Mouse (Mus musculus) frontal cortex, adult 2 months (tissue): ENCODE measurements around the gene Vgll4. TPM values are rescaled to one million over a fixed set of nuclear protein-coding genes. Genes with fewer than 3 reads are reported as not detected.

Source experiments
- DNase-seq, 2 experiments: peaks; one replicate each; pipeline ENCODE4 v3.0.0; 2022; ENCODE audit warnings: low spot score in 1 of 2; ENCODE audit errors: extremely low spot score in 1 of 2
- polyA plus RNA-seq: library from polyadenylated mRNA; depleted of rRNA; stranded (reverse); fragments of >200 nt; gene quantifications from 2 replicates; pipeline ENCODE4 v1.2.3, GENCODE M21; 2012

Vgll4 gene
- polyA plus RNA-seq, 1 experiment = 33.5 TPM

DNA sequence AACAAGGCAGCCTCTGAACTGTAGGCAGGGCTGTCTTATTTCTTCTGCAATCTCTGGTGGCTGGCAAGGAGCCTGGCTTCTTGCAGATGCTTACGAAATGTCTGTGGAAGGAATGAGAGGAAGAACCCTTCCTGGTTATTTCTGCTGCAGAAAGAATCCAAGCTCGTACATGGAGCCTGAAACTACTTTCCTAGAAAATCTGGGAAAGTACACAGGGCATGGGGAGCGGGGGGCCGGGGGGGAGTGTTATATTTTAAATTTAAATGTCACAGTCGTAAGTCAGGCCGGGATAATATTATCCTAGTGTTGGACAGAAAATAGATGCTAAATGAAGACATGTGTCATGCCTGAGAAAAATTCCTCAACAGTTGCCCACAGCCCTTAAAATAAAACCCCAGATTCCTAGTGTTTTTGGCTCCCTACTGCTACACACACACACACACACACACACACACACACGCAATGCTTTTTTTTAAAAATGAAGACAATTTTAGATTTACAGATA lies 7.2 kb upstream of the Vgll4 start:
- peak; percentile 74 to 85 for DNase-seq

DNA sequence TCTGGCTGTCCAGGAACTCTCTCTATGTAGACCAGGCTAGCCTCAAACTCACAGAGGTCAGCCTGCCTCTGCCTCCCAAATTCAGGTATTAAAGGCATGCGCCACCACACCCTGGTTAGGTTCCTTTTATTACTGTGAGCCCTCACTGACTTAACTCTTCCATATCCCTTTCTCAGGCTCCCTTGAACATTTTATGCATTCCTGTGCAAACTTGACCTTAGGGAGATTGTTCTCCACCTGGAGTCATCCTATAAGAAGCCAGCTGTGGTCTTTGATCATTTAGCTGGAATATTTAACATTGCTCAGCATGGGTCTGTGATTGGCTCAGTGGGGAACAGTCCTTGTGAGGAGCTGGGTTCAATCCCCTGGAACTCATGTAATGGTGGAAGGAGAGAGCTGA lies 4.5 kb upstream of the Vgll4 start:
- DNase-seq = no peak

DNA sequence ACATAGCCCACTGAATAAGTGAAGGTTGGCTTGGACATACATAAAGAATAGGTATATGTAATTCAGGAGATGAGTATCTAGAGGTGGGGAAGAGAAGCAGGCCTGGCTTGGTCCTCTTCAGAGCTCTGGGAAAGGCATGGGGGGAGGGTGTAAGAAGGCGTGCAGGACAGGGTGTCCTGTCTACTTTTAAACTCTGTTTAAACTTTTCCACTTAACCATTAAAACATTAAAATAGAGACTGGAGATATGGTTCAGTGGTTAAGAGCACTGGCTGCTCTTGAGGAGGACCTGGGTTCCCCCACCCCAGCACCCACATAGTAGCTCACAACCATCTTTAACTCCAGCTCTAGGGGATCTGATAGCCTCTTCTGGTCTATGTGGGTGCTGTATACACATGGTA lies 3.2 kb upstream of the Vgll4 start:
- no peak for DNase-seq

DNA sequence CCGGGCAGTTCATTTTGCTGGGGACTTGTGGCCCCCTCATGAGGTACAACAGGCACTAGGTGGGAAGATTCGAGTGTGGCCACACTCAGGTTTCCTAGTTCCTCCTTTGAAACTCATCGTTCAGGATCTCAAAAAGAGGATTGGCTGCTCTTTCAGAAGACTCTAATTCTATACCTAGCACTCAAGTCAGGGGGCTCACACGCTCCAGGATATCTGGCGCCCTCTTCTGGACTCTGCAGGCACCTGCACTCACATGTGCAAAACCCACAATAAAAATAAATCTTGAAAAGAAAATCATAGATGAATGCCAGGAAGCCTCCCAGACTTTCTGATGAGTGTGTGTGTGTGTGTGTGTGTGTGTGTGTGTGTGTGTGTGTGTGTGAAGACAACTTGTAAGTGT lies 1.1 kb upstream of the Vgll4 start:
- DNase-seq = no peak

DNA sequence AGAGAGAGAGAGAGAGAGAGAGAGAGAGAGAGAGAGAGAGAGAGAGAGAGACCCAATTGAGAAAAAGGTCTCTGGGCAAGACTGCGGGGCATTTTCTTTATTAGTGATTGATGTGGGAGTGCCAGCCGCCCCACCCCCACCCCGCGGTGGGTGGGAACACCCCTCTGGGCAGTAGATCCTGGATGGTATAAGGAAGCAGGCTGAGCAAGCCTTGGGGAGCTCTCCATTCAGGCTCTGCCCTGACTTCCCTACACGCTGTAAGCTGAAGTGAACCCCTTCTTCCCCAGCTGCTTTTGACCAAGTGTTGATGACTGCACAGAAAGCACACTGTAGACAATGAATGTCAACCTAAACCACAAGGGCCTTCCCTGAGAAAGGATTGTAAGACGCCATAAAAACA lies 592 bp upstream of the Vgll4 start:
- DNase-seq = no peak

DNA sequence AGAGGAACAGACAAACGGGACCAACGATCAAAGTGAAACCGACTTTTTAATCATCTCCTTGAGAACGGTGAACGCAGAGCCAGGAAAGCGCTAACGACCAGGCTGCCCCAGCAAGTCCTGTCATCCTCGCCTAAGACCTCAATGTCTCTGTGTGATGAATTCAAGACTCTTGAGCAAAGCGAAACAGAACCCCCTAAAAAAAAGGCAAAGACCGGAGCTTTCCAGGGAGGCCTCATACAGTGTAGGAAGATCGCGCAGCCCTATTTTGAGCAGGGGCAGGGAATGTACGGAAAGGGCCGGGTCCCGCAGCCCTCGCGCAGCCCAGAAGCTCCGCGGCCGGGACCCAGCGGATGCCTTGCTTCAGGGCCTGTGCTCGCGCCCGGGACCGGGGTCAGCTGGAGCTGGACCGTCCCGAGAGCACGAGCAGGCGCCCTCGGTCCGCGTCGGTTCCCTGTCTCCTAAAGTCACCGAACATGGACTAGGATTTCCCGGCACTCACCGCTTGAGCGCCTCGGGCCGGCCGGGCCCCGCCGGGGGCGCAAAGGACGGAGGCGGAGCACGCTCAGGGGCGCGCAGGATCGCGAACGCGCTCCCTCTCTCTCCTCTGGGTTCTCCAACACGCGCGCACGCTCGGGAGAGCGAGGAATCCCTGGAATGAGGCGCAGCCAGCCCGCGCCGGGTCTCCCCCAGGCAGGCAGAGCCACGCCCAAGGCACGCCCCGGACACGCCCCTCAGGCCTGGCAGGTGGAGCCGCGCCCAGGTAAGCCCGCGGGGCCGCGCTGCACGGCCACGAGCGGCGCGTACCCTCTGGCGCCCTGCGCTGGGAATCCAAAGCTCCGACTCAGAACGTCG lies 1.2 kb downstream of the Vgll4 start:
- peak; percentile 79 to 91 for DNase-seq

DNA sequence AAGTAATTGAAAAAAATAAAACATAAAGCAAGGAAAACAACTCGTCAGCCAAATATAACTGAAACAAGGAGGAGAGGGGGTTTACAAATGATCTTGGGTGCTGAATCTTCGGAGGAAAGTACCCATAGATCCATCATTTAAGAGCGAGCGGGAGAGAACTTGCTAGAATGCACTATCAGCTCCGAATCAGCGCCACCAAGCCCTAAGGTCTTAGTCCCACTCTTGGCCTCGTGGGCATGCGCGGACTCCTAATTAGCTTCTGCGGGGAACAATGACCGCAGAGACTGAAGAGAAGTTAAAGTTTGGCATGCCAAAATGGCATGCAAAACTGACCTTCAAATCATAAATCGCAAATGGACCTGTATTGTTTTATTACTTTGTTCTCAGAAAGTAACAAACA lies 2.2 kb downstream of the Vgll4 start:
- DNase-seq = no peak

DNA sequence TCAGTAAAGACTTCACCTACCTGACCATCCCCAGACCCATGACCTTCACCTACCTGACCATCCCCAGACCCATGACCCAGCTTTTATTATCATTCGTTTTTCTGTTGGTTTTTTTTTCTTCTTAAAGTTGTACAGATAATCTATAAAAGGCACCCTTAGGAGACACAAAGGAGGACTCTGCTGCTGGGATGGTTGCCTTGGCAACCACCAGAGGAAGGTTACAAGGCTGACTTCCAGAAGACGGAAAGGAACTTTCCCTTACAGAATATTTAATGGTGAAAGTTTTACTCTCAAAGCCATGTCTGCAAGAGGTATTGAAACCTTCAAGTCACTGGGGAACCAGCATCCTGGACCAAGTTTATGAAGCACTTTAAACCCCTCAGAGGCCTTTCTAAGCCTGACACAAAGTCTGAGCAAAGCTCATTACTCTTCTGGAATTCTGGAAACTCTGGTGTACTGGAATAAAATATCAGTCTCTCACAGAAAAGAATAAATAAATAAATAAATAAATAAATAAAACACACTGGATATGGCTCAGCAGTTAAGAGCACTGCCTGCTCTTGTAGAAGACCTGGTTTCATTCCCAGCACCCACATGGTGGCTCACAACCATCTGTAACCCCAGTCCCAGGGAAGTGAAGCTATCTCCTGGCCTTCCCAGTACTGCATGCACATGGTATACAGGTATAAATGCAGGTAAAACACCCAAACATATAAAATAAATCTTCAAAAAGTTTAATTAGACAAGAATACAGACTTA lies 3.2 kb downstream of the Vgll4 start:
- DNase-seq = no peak

DNA sequence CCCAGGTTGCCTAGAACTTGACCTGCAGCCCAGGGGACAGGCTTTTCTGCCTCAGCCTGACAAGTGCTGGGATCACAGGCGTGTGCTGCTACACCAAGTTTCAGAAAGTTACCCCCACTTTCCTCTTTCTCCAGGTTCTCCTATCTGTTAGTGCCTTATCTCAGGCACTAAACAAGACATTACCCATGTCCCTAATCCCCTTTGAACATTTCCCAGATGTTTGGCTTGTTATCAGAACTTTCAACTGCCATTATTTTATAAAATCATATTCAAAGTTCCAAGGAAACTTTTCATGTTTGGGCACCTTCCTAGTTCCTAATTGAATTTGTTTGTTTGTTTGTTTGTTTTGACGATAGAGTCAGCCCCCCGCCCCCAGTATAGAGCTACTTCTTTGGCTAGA lies 4.0 kb downstream of the Vgll4 start:
- DNase-seq = no peak

DNA sequence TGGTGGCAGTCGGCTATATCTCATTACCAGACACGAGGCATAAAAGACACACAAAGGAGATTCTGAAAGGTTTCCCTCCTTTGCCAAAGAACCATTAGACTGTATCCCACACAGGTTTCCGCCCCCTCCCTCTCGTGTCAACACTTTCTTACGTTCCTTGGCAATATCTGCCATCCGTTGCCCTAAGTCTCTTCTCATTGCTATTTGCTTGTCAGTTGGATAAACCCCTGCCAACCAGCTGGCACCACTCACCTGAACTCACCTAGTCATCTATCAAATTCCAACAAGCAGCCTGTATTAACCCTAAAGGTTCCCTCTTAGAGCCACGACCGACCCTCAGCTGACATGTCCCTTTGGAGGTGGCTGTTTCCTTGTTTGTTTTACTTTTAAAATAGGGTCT lies 4.4 kb downstream of the Vgll4 start:
- no peak for DNase-seq

DNA sequence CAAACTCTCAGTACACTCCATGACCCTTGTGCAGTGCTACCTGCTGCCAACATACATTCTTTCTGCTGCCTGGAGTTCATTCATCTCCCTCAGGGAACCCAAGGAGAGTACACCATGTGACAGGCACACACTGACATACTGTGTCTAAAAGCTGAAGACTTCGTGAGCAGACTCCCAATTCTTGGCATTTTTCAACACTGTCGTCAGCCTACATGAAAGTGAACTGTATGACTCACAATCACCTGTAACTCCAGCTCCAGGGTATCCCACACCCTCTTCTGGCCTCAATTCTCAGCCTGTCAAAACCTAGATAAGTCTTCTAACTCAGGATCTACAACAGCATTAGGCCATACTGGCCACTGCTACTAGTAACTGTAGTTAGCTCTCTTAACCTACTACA lies 5.6 kb downstream of the Vgll4 start:
- DNase-seq = no peak

DNA sequence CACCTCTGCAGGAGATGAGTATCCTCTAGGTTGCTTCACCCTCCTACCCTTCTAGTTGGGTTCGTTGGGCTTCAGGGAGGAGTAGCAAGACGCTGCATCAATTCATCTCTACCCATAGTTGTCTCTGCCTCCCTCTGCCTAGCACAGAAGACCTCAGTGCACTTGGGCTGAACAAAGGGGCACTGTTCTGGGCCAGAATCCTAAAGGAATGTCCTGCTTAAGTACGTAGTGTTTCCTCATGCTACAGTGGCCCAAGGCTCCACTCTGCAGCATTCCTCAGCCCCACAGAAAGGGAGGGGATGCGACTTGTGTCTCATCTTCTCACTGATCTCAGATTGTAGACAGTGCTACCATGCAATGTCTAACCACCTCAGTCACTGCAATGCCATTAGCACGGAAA lies 6.2 kb downstream of the Vgll4 start:
- DNase-seq = no peak

DNA sequence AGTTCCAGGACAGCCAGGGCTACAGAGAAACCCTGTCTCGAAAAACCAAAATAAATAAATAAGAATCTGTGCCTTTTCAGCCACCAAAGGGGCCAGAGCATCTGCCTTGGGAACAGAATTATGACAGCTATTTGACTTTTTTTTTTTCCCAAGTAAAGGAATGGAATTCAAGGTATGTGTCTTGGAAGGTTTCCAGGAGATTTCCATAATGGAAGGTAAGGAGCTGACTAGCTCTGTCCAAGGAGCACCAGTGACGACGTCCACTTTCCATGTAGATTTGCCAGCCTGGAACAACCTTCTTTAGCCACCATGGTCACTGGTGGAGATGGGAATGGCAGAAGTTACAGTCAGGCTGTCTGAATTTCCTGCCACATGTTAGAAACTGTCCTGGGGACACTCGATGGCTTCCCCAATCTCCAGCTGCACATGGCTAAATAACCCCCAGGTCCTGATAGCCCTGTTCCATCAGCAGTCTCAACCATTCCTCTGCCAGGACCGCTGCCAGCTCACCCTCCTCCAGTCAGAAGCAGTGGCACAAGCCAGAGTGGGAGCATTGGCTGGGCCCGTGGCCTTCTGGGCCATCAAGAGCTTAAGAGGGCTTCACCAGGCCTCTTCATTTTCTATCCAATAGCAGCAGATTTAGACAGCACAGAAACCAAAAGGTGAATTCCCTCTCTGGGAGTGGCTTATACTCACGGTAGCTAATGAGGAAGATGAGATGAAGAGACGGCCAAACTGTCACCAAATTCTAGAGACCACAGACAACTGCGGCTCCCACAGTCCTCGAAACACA lies 8.3 kb downstream of the Vgll4 start:
- DNase-seq = no peak

DNA sequence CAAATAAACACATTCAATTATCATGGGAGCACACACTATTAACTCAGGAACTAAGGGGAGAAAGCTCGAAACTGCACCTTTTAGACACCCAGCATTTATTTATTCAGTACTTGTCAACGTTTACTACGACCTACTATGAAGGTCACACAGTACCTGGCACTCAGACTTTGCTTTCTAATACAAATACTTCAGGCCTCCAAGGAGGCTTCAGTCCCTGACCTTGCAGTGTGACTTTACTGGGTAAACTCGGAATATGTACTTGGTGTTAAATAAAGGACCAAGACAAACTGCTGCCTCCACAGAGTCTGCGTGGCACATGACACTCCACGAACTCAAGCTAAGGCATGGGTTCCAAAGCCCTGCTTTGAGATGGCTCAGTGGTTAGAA lies 10.8 kb downstream of the Vgll4 start:
- DNase-seq = no peak

DNA sequence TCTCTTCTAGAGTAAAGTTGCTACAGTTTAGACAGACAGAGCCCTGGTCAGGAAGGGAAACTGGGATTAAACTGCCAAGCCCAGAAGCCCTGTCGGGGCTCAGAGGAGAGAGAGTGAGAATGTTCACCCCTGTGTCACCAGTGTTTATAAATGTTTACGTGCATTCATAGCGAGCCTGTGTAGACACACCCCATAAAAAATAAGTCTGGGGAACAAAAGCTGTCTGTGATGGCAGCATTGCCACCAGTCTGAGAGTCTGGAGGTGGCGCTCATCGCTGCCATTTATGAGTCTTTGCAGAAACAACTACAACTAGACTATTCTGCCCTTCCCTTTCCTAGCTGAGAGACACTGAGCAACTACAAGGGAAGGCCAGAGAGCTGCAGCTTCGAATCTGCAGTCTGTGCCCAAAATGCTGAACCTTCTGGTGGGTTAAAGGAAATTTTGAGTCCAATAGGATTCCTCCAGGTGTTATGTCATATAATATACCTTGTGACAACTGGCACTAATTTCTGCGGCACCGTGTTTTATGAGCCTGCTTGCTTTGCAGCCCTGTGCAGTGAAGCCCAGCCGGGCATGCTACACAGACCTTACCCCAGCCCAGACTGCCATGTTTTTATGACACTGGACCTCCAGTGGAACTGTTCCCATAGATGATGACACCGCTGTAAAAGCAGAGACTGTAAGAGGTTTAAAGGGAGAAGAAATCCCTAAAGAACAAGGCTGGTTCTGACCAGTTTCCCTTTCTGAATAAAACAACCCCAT lies 11.4 kb downstream of the Vgll4 start:
- DNase-seq = no peak

DNA sequence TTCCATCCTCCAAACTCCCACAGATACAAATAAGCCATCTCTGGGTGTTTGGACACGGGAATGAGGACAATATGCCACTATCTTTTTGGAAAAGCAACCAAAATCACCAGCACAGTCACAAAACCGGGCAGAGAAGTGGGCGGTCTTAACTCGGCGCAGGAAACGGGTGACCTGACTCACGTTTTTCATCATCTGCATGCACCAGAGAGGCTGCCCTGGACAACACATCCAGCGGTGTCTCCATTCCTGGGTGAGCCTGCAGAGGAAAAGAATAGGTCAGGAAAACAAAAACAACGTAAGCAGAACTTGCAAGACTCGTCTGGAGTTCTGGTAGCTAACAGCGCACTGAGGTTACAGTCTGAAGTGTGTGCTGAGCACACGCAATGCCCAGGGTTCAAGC lies 12.0 kb downstream of the Vgll4 start:
- DNase-seq = no peak

DNA sequence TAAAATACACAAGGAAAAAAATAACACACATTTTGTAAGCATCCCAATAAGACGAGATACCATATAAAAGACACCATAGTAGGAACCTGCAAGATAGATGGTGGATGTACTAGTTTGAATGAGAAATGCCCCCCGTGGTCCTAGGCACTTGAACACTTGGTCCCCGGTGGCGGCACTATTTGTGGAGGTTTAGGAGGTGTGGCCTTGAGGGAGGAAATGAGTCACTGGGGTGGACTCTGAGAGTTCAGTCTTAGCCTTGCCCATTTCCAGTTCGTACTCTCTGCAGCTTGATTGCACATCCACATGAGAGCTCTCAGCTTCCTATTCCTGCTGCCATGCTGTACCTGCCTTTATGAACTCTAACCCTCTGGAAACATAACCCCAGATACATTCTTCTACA lies 15.3 kb downstream of the Vgll4 start:
- DNase-seq = no peak

DNA sequence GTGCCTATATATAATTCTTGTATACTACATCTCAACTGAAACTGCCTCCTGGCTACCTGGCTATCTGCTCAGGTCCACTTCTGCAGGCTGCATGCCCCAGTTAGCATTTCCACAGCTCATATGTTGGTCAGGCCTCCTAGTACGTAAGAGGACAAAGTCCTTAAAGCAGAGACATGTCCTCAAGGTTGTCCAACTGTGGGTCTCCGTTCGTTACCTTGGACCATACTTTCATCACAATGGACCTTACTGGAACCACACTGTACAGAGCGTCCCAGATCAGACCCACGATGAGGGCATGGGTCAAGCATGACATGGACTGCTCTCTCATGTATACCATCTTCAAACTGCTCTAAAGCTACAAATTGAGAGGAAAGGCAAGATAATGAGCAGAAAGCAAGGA lies 16.2 kb downstream of the Vgll4 start:
- DNase-seq = no peak

DNA sequence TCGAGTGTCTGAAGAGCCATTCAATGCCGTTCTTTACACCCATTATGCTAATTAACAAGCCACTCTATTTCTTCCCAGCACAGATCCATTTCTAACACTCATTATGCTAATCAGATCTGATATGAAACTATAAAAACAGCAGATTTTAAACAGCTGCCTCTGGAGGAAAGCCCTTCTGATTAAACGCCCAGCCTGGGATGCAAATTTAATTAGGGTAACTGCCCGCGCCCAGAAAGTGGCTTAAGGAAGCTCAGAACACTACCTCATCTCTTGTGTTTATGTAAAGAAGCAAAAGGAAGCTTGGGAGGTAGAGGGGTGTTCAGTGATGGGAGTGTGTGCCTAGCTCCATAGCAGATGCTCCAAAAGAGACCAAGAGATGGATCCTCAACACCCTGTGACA lies 17.4 kb downstream of the Vgll4 start:
- DNase-seq = no peak
